Mouse (Mus musculus): ENCODE measurements at regions not wholly inside any gene's neighbourhood (a gene's known extent, or its start where the extent isn't known, plus 50 kb on each side); places are given as distances from the start of the nearest gene placed in this dataset.

DNA sequence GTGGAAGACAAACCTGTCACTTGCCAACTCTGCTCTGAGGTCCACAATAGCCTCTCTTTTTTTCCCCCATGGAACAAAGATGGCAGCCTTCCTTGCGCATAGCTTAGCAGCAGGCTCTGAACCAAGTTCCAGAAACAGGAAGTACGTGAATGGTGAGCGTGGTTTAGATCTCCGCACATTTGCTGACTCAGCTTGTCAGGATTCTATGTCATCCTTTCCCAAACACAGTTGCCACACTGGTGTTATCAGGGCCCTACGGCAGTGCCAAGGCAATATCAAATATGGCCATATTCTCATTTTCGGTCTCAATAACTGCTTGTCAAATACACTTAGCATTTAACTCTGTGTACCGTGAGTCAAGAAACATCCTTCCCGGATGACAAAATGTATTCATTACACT is 161.8 kb upstream of the Irx5 start:
- TF ChIP-seq CTCF (IDR thresholded peaks at IDR 0.05; ENCODE audit: control insufficient read depth, insufficient read depth, insufficient read length) (no peak), CEBPB (IDR thresholded peaks at IDR 0.05; ENCODE audit: low read depth) (no peak), MYOG (IDR thresholded peaks at IDR 0.05; ENCODE audit: control insufficient read depth, extremely low read depth, insufficient read length) (no peak), MAX (IDR thresholded peaks at IDR 0.05) (no peak)

All from C2C12 (cell line).